Mouse (Mus musculus): ENCODE measurements around the gene Mdp1.

The Mdp1 gene

GRCm38 (mm10) chr14:55659960-55660573, at the start of gene Mdp1:
TSS of gene Mdp1 (minus strand) at chr14:55660508.
- DNase-seq: peak; percentile 86 to 87

- DNase-seq: no peak
Measured at GRCm38 (mm10) chr14:55709509-55709908, 49.2 kb upstream of the Mdp1 start.

GRCm38 (mm10) chr14:55707397-55707796, 47.1 kb upstream of the Mdp1 start:
- no peak for DNase-seq

GRCm38 (mm10) chr14:55706051-55706600, 45.8 kb upstream of the Mdp1 start:
- DNase-seq: no peak

- no peak for DNase-seq
Measured at GRCm38 (mm10) chr14:55702761-55703160, 42.5 kb upstream of the Mdp1 start.

- DNase-seq: no peak
Measured at GRCm38 (mm10) chr14:55701131-55701530, 40.8 kb upstream of the Mdp1 start.

- DNase-seq: no peak
Measured at GRCm38 (mm10) chr14:55697226-55697625, 36.9 kb upstream of the Mdp1 start.

- no peak for DNase-seq
Measured at GRCm38 (mm10) chr14:55689433-55689832, 29.1 kb upstream of the Mdp1 start.

- no peak for DNase-seq
Measured at GRCm38 (mm10) chr14:55682118-55682493, 21.8 kb upstream of the Mdp1 start.

- peak; percentile 94 to 95 for DNase-seq
Measured at GRCm38 (mm10) chr14:55681160-55682117, 21.1 kb upstream of the Mdp1 start, which contains the start of gene Tinf2. TSS of gene Tinf2 (minus strand) at chr14:55681820.

GRCm38 (mm10) chr14:55677615-55678014, 17.3 kb upstream of the Mdp1 start:
- DNase-seq: no peak

GRCm38 (mm10) chr14:55672741-55673060, 12.4 kb upstream of the Mdp1 start:
- DNase-seq: no peak

- peak; percentile 90 to 94 for DNase-seq
Measured at GRCm38 (mm10) chr14:55671833-55672740, 11.8 kb upstream of the Mdp1 start, which contains the start of the genes Gmpr2 and Nedd8. TSS of gene Gmpr2 (plus strand) at chr14:55671941. TSS of gene Nedd8 (minus strand) at chr14:55672124.

- no peak for DNase-seq
Measured at GRCm38 (mm10) chr14:55671486-55671832, 11.2 kb upstream of the Mdp1 start.

GRCm38 (mm10) chr14:55660636-55661035, 328 bp upstream of the Mdp1 start:
- DNase-seq: no peak

GRCm38 (mm10) chr14:55658011-55658410, 2.3 kb downstream of the Mdp1 start:
- DNase-seq: no peak

- DNase-seq: no peak
Measured at GRCm38 (mm10) chr14:55656935-55657334, 3.4 kb downstream of the Mdp1 start.

- no peak for DNase-seq
Measured at GRCm38 (mm10) chr14:55651528-55651927, 8.8 kb downstream of the Mdp1 start.

GRCm38 (mm10) chr14:55649884-55650283, 10.4 kb downstream of the Mdp1 start, which contains the start of gene Tssk4:
TSS of gene Tssk4 (plus strand) at chr14:55650184.
- DNase-seq: no peak

- DNase-seq: peak in 1 of 2 experiments; percentile 29
Measured at GRCm38 (mm10) chr14:55644261-55644888, 15.9 kb downstream of the Mdp1 start.

- DNase-seq: peak; percentile 90
Measured at GRCm38 (mm10) chr14:55643060-55643907, 17.0 kb downstream of the Mdp1 start, which contains the start of gene Tm9sf1. TSS of gene Tm9sf1 (minus strand) at chr14:55643806.

All from lung, postnatal 4 days (tissue).